Mouse (Mus musculus) central nervous system, embryonic 11.5 days (tissue): Measurements from ENCODE around the gene BC016579. TPM values are rescaled to one million over a fixed set of nuclear protein-coding genes. Genes with fewer than 3 reads are reported as not detected.

Experiments used
- polyA plus RNA-seq: library from polyadenylated mRNA; depleted of rRNA; stranded (reverse); fragments of >200 nt; gene quantifications from 2 replicates; pipeline ENCODE4 v1.2.3, GENCODE M21; 2012; rRNA removed

The BC016579 gene
- polyA plus RNA-seq: 0.28 and 0.36 TPM in 2 replicates

GRCm38 (mm10) chr16:45653934-45654332 is at the start of gene BC016579:
TSS of gene BC016579 (minus strand) at chr16:45654068.

GRCm38 (mm10) chr16:45693558-45693957 is 39.7 kb upstream of the BC016579 start, which contains the start of gene Tmprss7:
TSS of gene Tmprss7 (minus strand) at chr16:45693658.

DNA sequence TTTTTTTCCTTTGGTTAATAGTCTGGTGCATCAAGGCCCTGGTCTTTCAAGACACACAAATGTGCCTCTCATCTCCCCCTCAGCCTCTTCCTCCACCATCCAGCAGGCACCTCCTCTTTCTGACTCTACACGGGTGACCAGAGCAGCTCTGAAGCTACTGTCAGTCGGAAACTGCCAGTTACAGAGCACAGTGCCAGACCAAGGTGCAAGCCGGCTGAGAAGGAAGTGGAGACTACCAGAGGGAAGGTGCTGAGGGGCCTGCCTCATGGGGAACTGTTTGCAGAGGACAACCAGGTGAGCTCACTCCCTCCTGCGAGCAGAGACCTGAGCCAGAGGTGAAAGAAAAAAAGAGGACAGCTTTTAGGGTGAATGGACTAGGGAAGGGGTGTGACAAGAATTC is 43.6 kb downstream of the BC016579 start, which contains the start of gene Gcsam:
Gene Gcsam, plus strand, starts transcription at position 114 of the 400 bp plus-strand sequence.

Other genes starting within 250 kb of the BC016579 start
- 30.5 and 32.4 TPM in 2 replicates for gene Cd200, start 245.0 kb downstream of the BC016579 start, polyA plus RNA-seq
- 0.04 TPM in 1 of 2 replicates, not detected in the other for gene Gm609, start 161.1 kb downstream of the BC016579 start, polyA plus RNA-seq
- gene Gm17783, start 122.0 kb downstream of the BC016579 start, polyA plus RNA-seq: not detected in 2 replicates
- not detected in 2 replicates for gene Slc9c1, start 118.8 kb downstream of the BC016579 start, polyA plus RNA-seq
- gene Gcsam, start 43.7 kb downstream of the BC016579 start, polyA plus RNA-seq: 0.12 and 0.14 TPM in 2 replicates
- 1.4 TPM in 2 replicates for gene Tmprss7, start 39.6 kb upstream of the BC016579 start, polyA plus RNA-seq
- 222 and 262 TPM in 2 replicates for gene Tagln3, start 70.5 kb upstream of the BC016579 start, polyA plus RNA-seq
- gene Abhd10, start 88.9 kb upstream of the BC016579 start, polyA plus RNA-seq: 26.2 and 36.8 TPM in 2 replicates